Mouse (Mus musculus) hindbrain, embryonic 13.5 days (tissue): ENCODE measurements at regions not wholly inside any gene's neighbourhood (a gene's known extent, or its start where the extent isn't known, plus 50 kb on each side); places are given as distances from the start of the nearest gene placed in this dataset.

Experiments used
- ATAC-seq: fragments of 200-750 bp; cut with Nextera tagmentation; 2 replicates; pipeline ENCODE4 v1.8.0; 2017; ENCODE audit warnings: moderate TSS enrichment; ENCODE audit not compliant: low FRiP score
- H3K27ac ChIP-seq: fragments of 300-500 bp; sonication (generic); 2 replicates; pipeline ENCODE4 v1.5.1; 2015; ENCODE audit warnings: inconsistent platforms, mild to moderate bottlenecking, moderate library complexity
- H3K27me3 ChIP-seq: fragments of 300-500 bp; sonication (generic); 2 replicates; pipeline ENCODE4 v1.6.1; 2015; ENCODE audit warnings: mild to moderate bottlenecking, inconsistent platforms
- H3K36me3 ChIP-seq: fragments of 300-500 bp; sonication (generic); 2 replicates; pipeline ENCODE4 v1.6.1; 2015; ENCODE audit warnings: mild to moderate bottlenecking, inconsistent platforms
- H3K4me1 ChIP-seq: fragments of 300-500 bp; sonication (generic); replicated peaks from 2 replicates; pipeline ENCODE4 v1.6.1; 2015; ENCODE audit warnings: inconsistent platforms
- H3K4me2 ChIP-seq: fragments of 300-500 bp; sonication (generic); 2 replicates; pipeline ENCODE4 v1.6.1; 2015; ENCODE audit warnings: inconsistent platforms, mild to moderate bottlenecking, moderate library complexity
- H3K4me3 ChIP-seq: fragments of 300-500 bp; sonication (generic); 2 replicates; pipeline ENCODE4 v1.5.1; 2015; ENCODE audit warnings: mild to moderate bottlenecking, inconsistent platforms
- H3K9ac ChIP-seq: fragments of 300-500 bp; sonication (generic); 2 replicates; pipeline ENCODE4 v1.6.1; 2015; ENCODE audit warnings: mild to moderate bottlenecking, inconsistent platforms
- H3K9me3 ChIP-seq: fragments of 300-500 bp; sonication (generic); 2 replicates; pipeline ENCODE4 v1.6.1; 2016; ENCODE audit warnings: inconsistent platforms
- WGBS: fragments of 180-500 bp; shearing (Covaris S2); methylation state at CpG from one replicate; pipeline ENCODE4 v1.1.7; 2015; 5-methylcytosine and 5-hydroxymethylcytosine counted together

DNA sequence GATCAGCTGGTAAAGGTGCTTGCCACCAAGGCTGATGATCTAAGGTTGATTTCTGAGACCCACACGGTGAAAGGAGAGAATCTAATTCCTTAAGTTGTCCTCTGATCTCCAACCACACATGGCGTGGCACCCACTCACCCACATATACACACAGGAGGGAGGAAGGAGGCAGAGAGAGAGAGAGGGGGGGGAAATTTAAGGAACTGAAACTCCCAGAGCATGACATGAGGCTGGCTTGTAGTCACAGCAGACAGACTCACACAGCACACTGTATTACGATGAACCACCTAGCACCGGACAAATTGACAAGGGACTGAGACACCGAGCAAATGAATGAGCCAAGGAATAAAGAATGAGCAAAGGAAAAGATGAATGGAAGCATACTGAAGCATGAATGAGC lies 246.6 kb downstream of the Ptpru start:
- 84% methylated on average over 5 of the region's 5 CpGs for WGBS
- no peaks in the 10 kb centered on the region for H3K27me3 ChIP-seq
- no peaks in the 10 kb centered on the region for H3K9me3 ChIP-seq
- ATAC-seq = no peak
- H3K4me2 ChIP-seq = no peak overlapping the region
- no peaks in the 10 kb centered on the region for H3K36me3 ChIP-seq
- no peak overlapping the region for H3K9ac ChIP-seq
- no peaks in the 10 kb centered on the region for H3K4me1 ChIP-seq
- H3K27ac ChIP-seq = no peak overlapping the region
- no peak overlapping the region for H3K4me3 ChIP-seq

- H3K36me3 ChIP-seq = no peaks in the 10 kb centered on the region
- H3K4me1 ChIP-seq = 0 out of 2 replicates have a peak, but pooled peaks cover 5% of the 10 kb centered on the region
- H3K9me3 ChIP-seq = no peaks in the 10 kb centered on the region
- ATAC-seq = no peak
- 0 out of 2 replicates have a peak, but pooled peaks cover 2% of the 10 kb centered on the region for H3K27me3 ChIP-seq
- H3K27ac ChIP-seq = no peak overlapping the region
- WGBS = 92% methylated on average over 10 of the region's 10 CpGs
- H3K9ac ChIP-seq = no peak overlapping the region
- no peak overlapping the region for H3K4me3 ChIP-seq
- no peak overlapping the region for H3K4me2 ChIP-seq
These were observed 240.1 kb downstream of the Ptpru start for GRCm38 (mm10) chr4:131597996-131598395.

- H3K4me2 ChIP-seq = no peak overlapping the region
- no peak overlapping the region for H3K27ac ChIP-seq
- no peak overlapping the region for H3K4me3 ChIP-seq
- no peaks in the 10 kb centered on the region for H3K27me3 ChIP-seq
- WGBS = 82% methylated on average over 8 of the region's 8 CpGs
- H3K9me3 ChIP-seq = no peaks in the 10 kb centered on the region; the same call in 1 of the 2 replicates
- H3K4me1 ChIP-seq = no peaks in the 10 kb centered on the region
- H3K9ac ChIP-seq = no peak overlapping the region
- H3K36me3 ChIP-seq = no peaks in the 10 kb centered on the region
- ATAC-seq = no peak
These were observed 223.7 kb downstream of the Ptpru start for GRCm38 (mm10) chr4:131614434-131614833.

DNA sequence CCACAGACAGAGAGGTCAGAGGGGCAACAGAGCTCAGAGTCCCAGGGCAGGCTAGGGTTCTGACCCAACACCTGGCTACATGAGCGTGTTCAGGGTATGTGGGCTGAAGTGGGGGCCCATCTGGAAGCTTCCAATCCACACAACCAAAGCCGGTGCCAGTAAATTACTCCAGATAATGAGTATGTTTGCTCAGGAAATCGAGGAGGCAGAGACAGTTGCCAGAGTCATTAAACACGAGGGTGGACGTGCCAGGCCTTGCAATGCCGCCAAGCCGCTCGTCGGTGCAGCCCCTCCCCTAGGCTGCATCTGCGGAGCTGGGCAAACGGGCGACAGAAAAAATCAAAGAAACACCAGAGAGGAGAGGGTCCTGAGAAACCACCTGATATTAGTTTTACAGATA lies 222.5 kb downstream of the Ptpru start:
- Histone ChIP-seq H3K36me3 (no peaks in the 10 kb centered on the region), H3K4me2 (no peak overlapping the region), H3K4me1 (no peaks in the 10 kb centered on the region), H3K4me3 (no peak overlapping the region), H3K27me3 (no peaks in the 10 kb centered on the region), H3K9me3 (no peaks in the 10 kb centered on the region; the same call in 1 of the 2 replicates), H3K9ac (no peak overlapping the region), H3K27ac (no peak overlapping the region)
- no peak for ATAC-seq
- WGBS = 77% methylated on average over 12 of the region's 12 CpGs

GRCm38 (mm10) chr4:131638105-131638504 lies 200.0 kb downstream of the Ptpru start:
- WGBS = 75% methylated on average over 5 of the region's 5 CpGs

DNA sequence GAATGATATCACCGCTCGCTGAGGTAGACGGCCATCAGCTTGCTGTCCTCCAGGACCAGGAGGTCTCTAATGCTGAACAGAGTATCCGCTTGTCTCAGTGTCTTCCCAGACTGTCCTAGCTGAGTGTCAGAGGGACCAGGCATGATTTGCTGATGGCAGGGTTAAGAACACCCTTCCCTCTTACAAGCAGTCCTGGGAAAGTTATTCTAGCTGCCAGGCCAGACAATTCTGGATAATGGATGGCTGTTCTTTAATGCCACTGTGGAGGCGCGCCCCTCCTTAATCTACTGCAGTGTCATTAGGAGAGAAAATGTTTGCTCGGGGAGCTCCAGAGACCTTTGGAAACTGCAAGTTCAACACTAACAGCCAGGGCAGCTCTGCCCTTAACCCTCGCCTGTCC lies 182.1 kb downstream of the Ptpru start:
- Histone ChIP-seq H3K4me1 (peaks cover 16% of the 10 kb centered on the region), H3K9me3 (no peaks in the 10 kb centered on the region), H3K4me3 (no peak overlapping the region), H3K27ac (no peak overlapping the region), H3K27me3 (no peaks in the 10 kb centered on the region), H3K36me3 (no peaks in the 10 kb centered on the region), H3K4me2 (no peak overlapping the region), H3K9ac (no peak overlapping the region)
- 51% methylated on average over 8 of the region's 8 CpGs for WGBS
- no peak for ATAC-seq

More at GRCm38 (mm10) chr4:131638105-131638504, 200.0 kb downstream of the Ptpru start:
- Histone ChIP-seq H3K9me3 (no peaks in the 10 kb centered on the region), H3K4me1 (peaks cover 14% of the 10 kb centered on the region), H3K27ac (no peak overlapping the region), H3K27me3 (no peaks in the 10 kb centered on the region), H3K36me3 (no peaks in the 10 kb centered on the region), H3K9ac (no peak overlapping the region), H3K4me3 (no peak overlapping the region), H3K4me2 (no peak overlapping the region)
- no peak for ATAC-seq

GRCm38 (mm10) chr4:131657922-131658321 lies 180.2 kb downstream of the Ptpru start:
- Histone ChIP-seq H3K4me1 (peaks cover 16% of the 10 kb centered on the region), H3K36me3 (no peaks in the 10 kb centered on the region), H3K27ac (no peak overlapping the region), H3K4me2 (no peak overlapping the region), H3K9me3 (no peaks in the 10 kb centered on the region), H3K4me3 (no peak overlapping the region), H3K27me3 (no peaks in the 10 kb centered on the region), H3K9ac (no peak overlapping the region)
- 21% methylated on average over 10 of the region's 10 CpGs for WGBS
- ATAC-seq = no peak

GRCm38 (mm10) chr4:131660931-131661330 lies 177.2 kb downstream of the Ptpru start:
- Histone ChIP-seq H3K9me3 (no peaks in the 10 kb centered on the region), H3K4me3 (no peak overlapping the region), H3K4me1 (peaks cover 12% of the 10 kb centered on the region), H3K36me3 (no peaks in the 10 kb centered on the region), H3K27ac (no peak overlapping the region), H3K9ac (no peak overlapping the region), H3K27me3 (no peaks in the 10 kb centered on the region), H3K4me2 (no peak overlapping the region)
- WGBS = 89% methylated on average over 2 of the region's 2 CpGs
- ATAC-seq = no peak

DNA sequence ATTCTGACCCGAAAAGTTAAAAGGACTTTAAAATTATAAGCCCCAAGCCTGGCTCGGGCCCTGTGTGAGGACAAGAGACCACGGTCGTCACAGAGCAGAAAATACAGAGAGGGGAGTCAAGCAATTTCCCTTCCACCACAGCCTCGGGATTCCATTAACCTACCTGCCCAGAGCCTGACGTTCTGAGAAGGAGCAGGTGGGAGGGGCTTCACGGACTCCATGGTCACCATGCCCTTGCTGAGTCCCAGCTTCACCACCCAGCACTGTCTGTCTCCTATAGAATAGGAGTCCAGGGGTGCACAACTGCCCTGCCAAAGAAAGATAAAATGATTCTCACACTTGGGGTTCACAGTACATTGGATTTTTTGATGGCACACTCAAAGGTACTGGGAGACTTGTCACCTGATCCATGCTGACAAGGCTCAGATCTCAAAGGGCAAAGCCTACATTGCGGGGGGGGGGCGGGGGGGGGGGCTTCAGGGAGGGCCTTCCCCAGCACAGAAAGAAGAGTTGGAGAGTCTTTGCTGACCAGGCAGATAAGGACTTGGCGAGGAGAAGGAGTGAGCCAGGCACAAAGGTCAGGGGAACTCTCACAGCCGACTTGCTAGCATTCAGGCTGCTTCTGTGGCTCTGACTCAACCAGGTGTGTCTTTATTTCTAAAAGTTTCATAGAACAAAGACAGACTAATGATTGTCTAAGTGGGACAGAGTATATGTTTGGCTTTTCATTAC lies 166.1 kb downstream of the Ptpru start:
- no peak for ATAC-seq
- WGBS = 65% methylated on average over 11 of the region's 11 CpGs
- H3K36me3 ChIP-seq = no peaks in the 10 kb centered on the region
- H3K9ac ChIP-seq = no peak overlapping the region
- H3K4me3 ChIP-seq = no peak overlapping the region
- H3K4me1 ChIP-seq = no peaks in the 10 kb centered on the region
- no peak overlapping the region for H3K27ac ChIP-seq
- no peaks in the 10 kb centered on the region for H3K27me3 ChIP-seq
- no peaks in the 10 kb centered on the region for H3K9me3 ChIP-seq
- H3K4me2 ChIP-seq = no peak overlapping the region

DNA sequence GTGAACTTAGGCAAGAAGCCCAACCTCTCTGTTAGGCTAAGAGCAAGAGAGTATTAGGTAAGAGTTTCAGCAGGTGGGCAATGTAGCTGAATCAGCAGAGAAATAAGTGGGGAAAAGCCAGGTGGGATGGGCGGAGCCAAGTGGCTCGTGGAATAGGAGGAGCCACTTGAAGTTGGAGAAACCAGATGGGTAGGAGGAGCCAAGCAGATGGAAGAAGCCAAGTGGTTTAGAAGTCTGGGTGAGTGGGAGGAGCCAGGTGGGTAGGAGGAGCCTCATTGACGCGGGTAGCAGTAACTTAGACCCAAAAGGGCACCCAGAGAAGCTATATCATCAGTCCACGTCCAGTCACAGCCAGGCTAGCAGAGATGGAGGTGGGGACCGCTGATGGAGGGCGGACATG lies 160.1 kb downstream of the Ptpru start:
- no peak overlapping the region for H3K9ac ChIP-seq
- H3K27me3 ChIP-seq = no peaks in the 10 kb centered on the region
- no peaks in the 10 kb centered on the region for H3K9me3 ChIP-seq
- H3K36me3 ChIP-seq = no peaks in the 10 kb centered on the region
- 84% methylated on average over 7 of the region's 7 CpGs for WGBS
- no peak for ATAC-seq
- H3K4me2 ChIP-seq = no peak overlapping the region
- H3K27ac ChIP-seq = no peak overlapping the region
- H3K4me3 ChIP-seq = no peak overlapping the region
- no peaks in the 10 kb centered on the region for H3K4me1 ChIP-seq

DNA sequence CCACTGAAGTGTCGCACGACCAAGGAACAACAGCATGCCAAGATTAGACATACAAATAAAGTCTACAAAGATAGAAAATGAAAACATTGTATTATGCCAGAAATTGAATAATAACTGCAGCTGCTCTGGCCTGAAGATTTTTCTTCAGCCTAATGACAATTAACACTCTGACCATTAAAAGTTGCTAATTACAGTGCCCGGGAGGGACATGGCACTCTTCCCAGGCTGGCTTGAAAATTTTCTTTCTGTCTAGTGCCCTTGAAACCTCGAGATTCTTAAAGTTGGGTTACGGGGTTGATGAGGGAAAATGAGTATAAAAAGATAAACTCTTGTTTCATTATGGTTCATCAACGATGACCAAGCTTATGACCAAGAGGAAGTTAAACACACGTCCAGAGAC lies 154.9 kb downstream of the Ptpru start:
- Histone ChIP-seq H3K36me3 (no peaks in the 10 kb centered on the region), H3K4me2 (no peak overlapping the region), H3K9ac (no peak overlapping the region), H3K4me3 (no peak overlapping the region), H3K27ac (no peak overlapping the region), H3K9me3 (no peaks in the 10 kb centered on the region), H3K4me1 (no peaks in the 10 kb centered on the region), H3K27me3 (no peaks in the 10 kb centered on the region)
- WGBS = 88% methylated on average over 7 of the region's 7 CpGs
- ATAC-seq = no peak

DNA sequence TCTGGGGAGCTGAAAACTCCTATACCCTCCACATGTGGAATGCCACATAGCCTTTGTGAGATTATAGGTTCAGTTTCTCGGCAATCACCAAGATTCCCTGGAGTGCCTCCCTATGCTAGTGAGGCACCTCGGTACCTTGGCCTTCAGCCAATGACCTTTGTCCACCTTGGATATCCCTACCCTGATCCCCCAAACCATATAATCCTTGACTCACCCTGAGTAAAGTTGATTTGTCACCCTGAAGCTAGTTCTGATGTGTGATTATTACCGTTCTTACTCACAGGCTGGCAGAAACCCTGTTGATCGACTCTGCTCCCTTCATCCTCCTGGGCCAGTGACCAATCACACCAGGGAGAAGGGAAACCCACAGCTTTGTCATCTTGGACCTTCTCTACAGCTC lies 152.5 kb downstream of the Ptpru start:
- no peak overlapping the region for H3K4me2 ChIP-seq
- no peak overlapping the region for H3K9ac ChIP-seq
- H3K4me1 ChIP-seq = no peaks in the 10 kb centered on the region
- no peaks in the 10 kb centered on the region for H3K27me3 ChIP-seq
- no peak overlapping the region for H3K4me3 ChIP-seq
- ATAC-seq = no peak
- H3K9me3 ChIP-seq = no peaks in the 10 kb centered on the region
- 95% methylated on average over 4 of the region's 4 CpGs for WGBS
- H3K36me3 ChIP-seq = no peaks in the 10 kb centered on the region
- H3K27ac ChIP-seq = no peak overlapping the region

DNA sequence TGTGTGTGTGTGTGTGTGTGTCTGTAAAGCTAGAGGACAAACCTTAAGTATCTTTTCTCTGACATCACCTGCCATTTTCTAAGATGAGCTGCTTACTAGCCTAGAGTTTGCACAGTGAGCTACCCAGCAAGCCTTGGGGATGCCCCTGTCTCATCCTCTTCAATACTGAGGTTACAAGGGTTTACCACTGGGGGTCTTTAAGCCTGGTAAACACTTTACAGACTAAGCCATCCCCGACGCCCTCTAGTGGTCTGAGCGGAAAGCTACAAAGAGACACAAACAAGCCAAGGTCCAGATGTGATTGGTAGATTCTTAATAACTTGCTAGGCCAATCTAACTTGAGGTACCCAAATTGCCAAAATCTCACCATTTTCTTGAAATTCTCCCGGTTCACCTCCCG lies 143.9 kb downstream of the Ptpru start:
- Histone ChIP-seq H3K9me3 (no peaks in the 10 kb centered on the region), H3K36me3 (no peaks in the 10 kb centered on the region)

More for the DNA sequence above, 143.9 kb downstream of the Ptpru start:
- Histone ChIP-seq H3K4me2 (no peak overlapping the region), H3K27me3 (no peaks in the 10 kb centered on the region), H3K4me3 (no peak overlapping the region), H3K27ac (no peak overlapping the region), H3K4me1 (no peaks in the 10 kb centered on the region), H3K9ac (no peak overlapping the region)
- 6% methylated on average over 5 of the region's 5 CpGs for WGBS
- no peak for ATAC-seq
